Mouse (Mus musculus): ENCODE measurements at regions not wholly inside any gene's neighbourhood (a gene's known extent, or its start where the extent isn't known, plus 50 kb on each side); places are given as distances from the start of the nearest gene placed in this dataset.

GRCm38 (mm10) chr12:92892315-92892714 is 1043.4 kb upstream of the Sel1l start:
- TF ChIP-seq CTCF (IDR thresholded peaks at IDR 0.05; ENCODE audit: low read depth), result no peak
- no peak for TF ChIP-seq EP300 (optimal IDR thresholded peaks at IDR 0.05)
